Mouse (Mus musculus) forebrain, embryonic 13.5 days (tissue): Measurements from ENCODE around the gene Apobec3. TPM values are rescaled to one million over a fixed set of nuclear protein-coding genes. Genes with fewer than 3 reads are reported as not detected.

Source experiments
- ATAC-seq: fragments of 200-750 bp; cut with Nextera tagmentation; 2 replicates; pipeline ENCODE4 v1.8.0; 2017
- H3K27ac ChIP-seq: fragments of 300-500 bp; sonication (generic); 2 replicates; pipeline ENCODE4 v1.5.1; 2015; ENCODE audit warnings: inconsistent platforms, mild to moderate bottlenecking, moderate library complexity
- H3K27me3 ChIP-seq: fragments of 300-500 bp; sonication (generic); 2 replicates; pipeline ENCODE4 v1.6.1; 2015; ENCODE audit warnings: mild to moderate bottlenecking, inconsistent platforms
- H3K36me3 ChIP-seq: fragments of 300-500 bp; sonication (generic); 2 replicates; pipeline ENCODE4 v1.6.1; 2015; ENCODE audit warnings: mild to moderate bottlenecking, inconsistent platforms; ENCODE audit not compliant: poor library complexity, severe bottlenecking
- H3K4me1 ChIP-seq: fragments of 300-500 bp; sonication (generic); 2 replicates; pipeline ENCODE4 v1.6.1; 2015; ENCODE audit warnings: inconsistent platforms
- H3K4me2 ChIP-seq: fragments of 300-500 bp; sonication (generic); 2 replicates; pipeline ENCODE4 v1.6.1; 2015; ENCODE audit warnings: inconsistent platforms, mild to moderate bottlenecking, moderate library complexity
- H3K4me3 ChIP-seq: fragments of 300-500 bp; sonication (generic); 2 replicates; pipeline ENCODE4 v1.5.1; 2015; ENCODE audit warnings: mild to moderate bottlenecking, inconsistent platforms
- H3K9ac ChIP-seq: fragments of 300-500 bp; sonication (generic); 2 replicates; pipeline ENCODE4 v1.6.1; 2015; ENCODE audit warnings: mild to moderate bottlenecking, inconsistent platforms
- H3K9me3 ChIP-seq: fragments of 300-500 bp; sonication (generic); replicated peaks from 2 replicates; pipeline ENCODE4 v1.6.1; 2016; ENCODE audit warnings: inconsistent platforms
- WGBS: fragments of 180-500 bp; shearing (Covaris S2); methylation state at CpG from one replicate; pipeline ENCODE4 v1.1.7; 2015; 5-methylcytosine and 5-hydroxymethylcytosine counted together
- polyA plus RNA-seq: library from polyadenylated mRNA; unstranded; fragments of >200 nt; fragmentation: Nextera tagmentation; extraction: Ambion mirVana; gene quantifications from 2 replicates; pipeline ENCODE4 v1.2.1, GENCODE M21; 2015

The Apobec3 gene
- polyA plus RNA-seq, 1 experiment from 2014 or later: 6.6 TPM

- no peak overlapping the region for H3K9ac ChIP-seq
- H3K4me3 ChIP-seq: no peak overlapping the region
- 70% methylated on average over 3 of the region's 3 CpGs for WGBS
- no peak overlapping the region for H3K27ac ChIP-seq
- ATAC-seq: no peak
- peaks cover 9% of the 10 kb centered on the region; the same call in 1 of the 2 replicates for H3K27me3 ChIP-seq
- no peak overlapping the region for H3K4me2 ChIP-seq
- no peaks in the 10 kb centered on the region for H3K36me3 ChIP-seq
- no peaks in the 10 kb centered on the region for H3K4me1 ChIP-seq
- H3K9me3 ChIP-seq: no peaks in the 10 kb centered on the region
These were observed 52.1 kb downstream of the Apobec3 start for GRCm38 (mm10) chr15:79943584-79943983.

DNA sequence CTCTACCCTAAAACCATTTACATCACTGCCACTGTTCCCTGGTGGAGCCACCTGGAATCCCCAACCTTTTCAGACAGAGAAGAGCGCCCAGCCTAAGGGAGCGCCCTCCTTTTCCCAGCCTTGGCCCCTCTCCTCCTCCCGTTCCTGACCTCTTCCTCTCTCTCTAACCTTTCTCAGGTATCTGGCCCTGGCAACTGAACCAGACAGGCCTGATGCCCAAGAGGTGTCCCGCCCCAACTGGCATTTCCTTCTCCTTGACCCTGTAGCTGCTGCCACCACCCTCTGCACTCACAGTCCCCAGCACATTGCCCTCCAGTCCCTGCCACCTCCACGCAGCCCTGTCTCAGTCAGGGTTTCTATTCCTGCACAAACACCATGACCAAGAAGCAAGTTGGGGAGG, 53.5 kb downstream of the Apobec3 start:
- peaks cover 9% of the 10 kb centered on the region; the same call in 1 of the 2 replicates for H3K27me3 ChIP-seq
- peaks cover 7% of the 10 kb centered on the region for H3K4me1 ChIP-seq
- H3K9me3 ChIP-seq: no peaks in the 10 kb centered on the region
- H3K4me3 ChIP-seq: no peak overlapping the region
- no peak overlapping the region for H3K27ac ChIP-seq
- no peak for ATAC-seq
- H3K9ac ChIP-seq: no peak overlapping the region
- H3K4me2 ChIP-seq: no peak overlapping the region
- 83% methylated on average over 5 of the region's 5 CpGs for WGBS
- H3K36me3 ChIP-seq: no peaks in the 10 kb centered on the region

DNA sequence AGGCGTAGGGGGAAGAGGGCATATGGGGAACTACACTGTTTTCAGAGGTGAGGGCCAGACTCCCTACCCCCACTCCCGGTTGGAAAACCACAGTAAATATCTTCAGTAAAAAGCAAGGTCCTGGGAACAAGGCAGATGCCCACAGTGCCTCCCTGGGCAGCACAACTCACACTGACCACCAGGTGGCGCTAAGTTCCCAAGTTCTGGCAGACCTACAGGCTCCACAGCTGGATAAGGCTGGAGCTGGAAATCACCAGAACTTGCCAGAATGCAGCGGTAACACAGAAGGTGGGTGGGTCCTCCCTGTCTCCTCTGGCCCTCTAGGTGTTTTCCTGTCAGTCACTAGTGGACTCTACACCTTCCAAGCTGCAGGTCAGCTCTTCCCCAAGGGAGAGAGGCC, 54.6 kb downstream of the Apobec3 start:
- ATAC-seq: peak; percentile 82
- 10% methylated on average over 4 of the region's 4 CpGs for WGBS
- H3K4me2 ChIP-seq: no peak overlapping the region

DNA sequence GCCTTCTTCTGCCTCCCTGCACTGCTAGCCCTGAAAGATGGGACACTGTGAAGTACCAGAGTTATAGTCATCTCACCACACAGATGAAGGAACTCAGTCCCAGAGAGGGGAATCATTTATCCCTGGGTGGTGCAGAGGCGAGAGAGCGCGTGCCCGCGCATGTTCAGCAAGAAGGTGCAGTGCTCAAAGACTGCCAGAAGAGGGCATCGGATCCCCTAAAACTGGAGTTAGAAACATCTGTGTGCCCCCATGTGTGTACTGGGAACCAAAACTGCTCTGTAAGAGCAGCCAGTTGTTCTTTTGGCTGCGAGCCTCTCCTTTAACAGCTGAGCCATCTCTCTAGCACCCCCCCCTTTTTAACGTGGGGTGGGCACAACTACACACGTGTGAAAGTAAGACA, 55.3 kb downstream of the Apobec3 start:
- no peak overlapping the region for H3K9ac ChIP-seq
- no peak overlapping the region for H3K4me3 ChIP-seq
- WGBS: 62% methylated on average over 9 of the region's 9 CpGs
- no peak for ATAC-seq
- H3K27ac ChIP-seq: no peak overlapping the region
- no peak overlapping the region for H3K4me2 ChIP-seq
- H3K9me3 ChIP-seq: no peaks in the 10 kb centered on the region
- peaks cover 9% of the 10 kb centered on the region; the same call in 1 of the 2 replicates for H3K27me3 ChIP-seq
- no peaks in the 10 kb centered on the region for H3K36me3 ChIP-seq
- H3K4me1 ChIP-seq: peaks cover 26% of the 10 kb centered on the region

More for the DNA sequence above, 54.6 kb downstream of the Apobec3 start:
- H3K4me1 ChIP-seq: peaks cover 18% of the 10 kb centered on the region
- H3K9ac ChIP-seq: no peak overlapping the region
- H3K36me3 ChIP-seq: no peaks in the 10 kb centered on the region
- no peak overlapping the region for H3K4me3 ChIP-seq
- peaks cover 9% of the 10 kb centered on the region; the same call in 1 of the 2 replicates for H3K27me3 ChIP-seq
- no peaks in the 10 kb centered on the region for H3K9me3 ChIP-seq
- H3K27ac ChIP-seq: no peak overlapping the region

GRCm38 (mm10) chr15:79947681-79948080, 56.2 kb downstream of the Apobec3 start:
- H3K4me1 ChIP-seq: peaks cover 28% of the 10 kb centered on the region
- H3K27ac ChIP-seq: no peak overlapping the region
- no peak overlapping the region for H3K9ac ChIP-seq
- H3K36me3 ChIP-seq: no peaks in the 10 kb centered on the region
- no peak for ATAC-seq
- no peak overlapping the region for H3K4me2 ChIP-seq
- WGBS: 74% methylated on average over 6 of the region's 6 CpGs
- peaks cover 9% of the 10 kb centered on the region; the same call in 1 of the 2 replicates for H3K27me3 ChIP-seq
- no peaks in the 10 kb centered on the region for H3K9me3 ChIP-seq
- no peak overlapping the region for H3K4me3 ChIP-seq

DNA sequence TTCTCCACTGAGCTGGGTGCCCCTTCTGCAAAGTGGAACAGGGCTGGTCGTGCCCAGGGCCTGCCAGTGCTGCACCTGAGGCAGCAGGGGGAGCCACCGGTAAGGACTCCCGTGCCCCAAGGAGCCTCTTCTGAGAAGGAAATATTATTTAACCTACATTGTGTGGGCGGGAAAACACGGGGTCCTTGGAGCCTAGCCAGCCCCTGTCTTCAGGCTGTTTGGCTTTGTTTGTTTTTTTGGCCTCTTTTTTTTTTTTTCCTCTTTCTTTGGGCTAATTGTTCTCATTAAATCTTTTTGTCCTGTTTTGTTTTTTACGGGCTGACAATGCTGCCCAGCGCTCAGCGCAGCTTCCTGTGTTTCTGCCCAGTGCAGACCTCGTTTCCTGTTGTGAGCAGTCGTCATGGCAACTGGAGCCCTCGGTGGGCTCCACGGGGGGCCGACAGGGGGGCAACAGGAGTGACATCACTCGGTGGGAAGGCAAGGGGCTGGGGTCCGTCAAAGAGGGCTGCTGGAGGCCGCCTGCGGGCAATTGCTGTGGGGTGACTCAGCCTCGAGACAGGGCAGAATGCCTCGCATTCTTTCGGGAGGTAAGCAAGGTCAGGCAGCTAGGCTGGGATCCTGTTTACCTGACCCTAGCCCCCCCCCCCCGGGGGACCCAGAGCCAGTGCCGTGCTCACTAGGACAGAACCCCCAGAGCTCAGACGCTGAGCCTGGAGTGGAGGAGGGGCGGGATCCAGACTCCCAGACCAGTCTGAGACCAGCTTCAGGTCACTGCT, 59.0 kb downstream of the Apobec3 start:
- peak; percentile 66 for ATAC-seq
- Histone ChIP-seq H3K4me1 (peaks cover 28% of the 10 kb centered on the region), H3K27ac (peak overlapping the region; percentile 51; the same call in 1 of the 2 replicates), H3K4me2 (peak overlapping the region; percentile 67), H3K36me3 (no peaks in the 10 kb centered on the region), H3K9ac (peak overlapping the region; percentile 59), H3K27me3 (no peaks in the 10 kb centered on the region; the same call in 1 of the 2 replicates), H3K9me3 (no peaks in the 10 kb centered on the region), H3K4me3 (peak overlapping the region; percentile 35)
- WGBS: 2% methylated on average over 23 of the region's 24 CpGs

GRCm38 (mm10) chr15:79951226-79951625, 59.8 kb downstream of the Apobec3 start:
- H3K4me2 ChIP-seq: peak overlapping the region; percentile 67
- 78% methylated on average over 6 of the region's 6 CpGs for WGBS

DNA sequence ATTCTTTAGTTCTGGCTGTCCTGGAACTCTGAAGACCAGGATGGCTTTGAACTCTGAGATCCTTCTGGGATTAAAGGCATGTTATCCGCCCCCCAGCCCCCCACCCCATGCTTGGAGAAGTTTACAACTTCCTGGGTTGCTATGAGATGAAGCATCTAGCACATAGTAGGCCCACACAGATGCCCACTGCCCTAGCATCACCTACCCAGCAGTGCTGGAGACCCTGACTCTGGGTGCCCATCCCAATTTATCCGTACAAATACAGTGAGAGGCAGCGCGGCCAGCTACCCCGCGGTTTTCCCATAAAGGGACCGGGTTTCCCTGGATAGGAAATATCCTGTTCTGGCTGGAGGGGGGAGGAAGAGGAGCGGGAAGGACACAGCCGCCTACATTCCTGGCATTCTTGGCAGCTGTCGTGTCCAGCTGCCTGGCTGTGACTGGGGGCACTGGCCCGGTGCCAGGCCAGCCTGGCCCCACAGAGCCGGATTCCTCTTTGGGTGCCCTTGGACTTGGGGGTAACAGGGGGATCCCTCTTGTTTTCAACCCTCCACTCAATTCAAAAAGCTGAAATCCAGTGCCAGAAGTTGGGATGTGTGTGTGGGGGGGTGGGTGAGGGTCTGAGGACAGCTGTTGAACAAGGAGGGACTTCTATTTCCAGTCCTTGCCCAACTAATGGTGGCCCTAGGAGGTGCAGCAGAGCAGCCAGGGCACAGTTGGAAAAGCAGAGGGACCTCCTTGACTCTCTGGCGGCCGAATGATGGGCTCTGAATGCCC, 60.5 kb downstream of the Apobec3 start:
- Histone ChIP-seq H3K9ac (no peak overlapping the region), H3K27ac (no peak overlapping the region), H3K4me2 (no peak overlapping the region), H3K36me3 (no peaks in the 10 kb centered on the region), H3K4me3 (no peak overlapping the region), H3K27me3 (no peaks in the 10 kb centered on the region; the same call in 1 of the 2 replicates), H3K4me1 (peaks cover 28% of the 10 kb centered on the region), H3K9me3 (no peaks in the 10 kb centered on the region)
- 51% methylated on average over 14 of the region's 14 CpGs for WGBS
- ATAC-seq: no peak

More at GRCm38 (mm10) chr15:79951226-79951625, 59.8 kb downstream of the Apobec3 start:
- Histone ChIP-seq H3K4me3 (no peak overlapping the region), H3K36me3 (no peaks in the 10 kb centered on the region), H3K9me3 (no peaks in the 10 kb centered on the region), H3K27me3 (no peaks in the 10 kb centered on the region; the same call in 1 of the 2 replicates), H3K27ac (peak overlapping the region; percentile 51; the same call in 1 of the 2 replicates), H3K9ac (peak overlapping the region; percentile 59; the same call in 1 of the 2 replicates), H3K4me1 (peaks cover 28% of the 10 kb centered on the region)
- no peak for ATAC-seq

DNA sequence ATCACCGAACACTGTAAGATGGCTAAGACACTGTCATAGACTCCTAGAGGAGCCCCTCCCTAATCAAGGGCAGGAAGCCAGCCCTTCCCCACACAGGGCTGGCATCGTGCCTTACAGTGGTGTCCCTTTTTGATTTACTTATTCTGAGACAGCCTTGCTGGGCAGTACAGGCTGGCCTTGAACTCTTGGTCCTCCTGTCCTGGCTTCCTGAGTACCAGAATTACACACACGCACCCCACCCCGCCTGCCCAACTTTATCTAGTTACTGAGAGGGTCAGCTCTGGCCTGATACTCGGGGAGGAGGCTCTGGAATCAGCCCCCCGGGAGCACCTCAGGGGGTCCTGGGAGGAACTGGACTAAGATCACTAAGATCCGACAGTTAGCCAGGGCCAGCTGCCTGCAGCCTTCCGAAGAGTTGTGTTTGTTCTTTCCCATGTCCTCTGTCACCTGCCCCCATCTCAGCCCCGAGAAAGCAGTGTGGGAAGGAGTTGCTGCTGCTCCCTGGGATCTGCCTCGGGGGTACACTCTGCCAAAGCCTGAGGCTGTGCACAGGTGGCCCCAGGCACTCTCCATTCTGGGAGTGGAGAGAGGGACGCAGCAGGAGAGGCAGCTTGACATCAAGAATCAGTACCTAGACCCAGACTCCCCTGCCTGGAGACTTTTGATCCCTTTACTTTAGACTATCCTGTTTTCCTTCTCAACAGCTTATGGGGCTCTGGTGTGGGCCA, 61.2 kb downstream of the Apobec3 start:
- no peak overlapping the region for H3K27ac ChIP-seq
- H3K9ac ChIP-seq: no peak overlapping the region
- H3K4me2 ChIP-seq: no peak overlapping the region
- H3K27me3 ChIP-seq: no peaks in the 10 kb centered on the region; the same call in 1 of the 2 replicates
- no peak overlapping the region for H3K4me3 ChIP-seq
- no peak for ATAC-seq
- H3K4me1 ChIP-seq: peaks cover 28% of the 10 kb centered on the region
- H3K9me3 ChIP-seq: no peaks in the 10 kb centered on the region
- H3K36me3 ChIP-seq: no peaks in the 10 kb centered on the region
- WGBS: 57% methylated on average over 11 of the region's 11 CpGs

DNA sequence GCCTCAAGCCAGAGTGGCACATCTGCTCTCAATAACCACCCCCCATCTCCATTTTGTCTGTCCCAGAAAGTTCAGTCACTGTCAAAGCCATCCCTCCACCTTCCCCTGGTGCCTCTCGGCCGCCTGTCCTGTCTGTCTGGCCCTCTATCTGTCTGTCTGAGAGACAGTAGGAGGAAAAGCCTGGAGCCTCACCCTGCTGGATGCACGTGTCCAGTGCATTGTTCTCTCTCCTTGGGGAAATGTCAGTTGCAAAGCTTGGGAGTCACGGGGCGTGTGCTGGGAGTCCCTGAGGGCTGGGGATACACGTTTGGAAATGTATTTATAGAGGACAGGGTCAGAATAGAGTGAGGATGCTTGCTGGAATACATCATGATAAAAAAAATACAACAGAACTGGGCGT, 62.0 kb downstream of the Apobec3 start:
- no peak overlapping the region for H3K4me2 ChIP-seq
- no peak overlapping the region for H3K9ac ChIP-seq
- no peak for ATAC-seq
- no peak overlapping the region for H3K4me3 ChIP-seq
- H3K9me3 ChIP-seq: no peaks in the 10 kb centered on the region
- 73% methylated on average over 7 of the region's 7 CpGs for WGBS
- H3K4me1 ChIP-seq: peaks cover 28% of the 10 kb centered on the region
- no peaks in the 10 kb centered on the region; the same call in 1 of the 2 replicates for H3K27me3 ChIP-seq
- H3K36me3 ChIP-seq: no peaks in the 10 kb centered on the region
- H3K27ac ChIP-seq: no peak overlapping the region

GRCm38 (mm10) chr15:79956559-79956958, 65.1 kb downstream of the Apobec3 start:
- no peaks in the 10 kb centered on the region; the same call in 1 of the 2 replicates for H3K27me3 ChIP-seq
- no peak overlapping the region for H3K4me2 ChIP-seq
- H3K27ac ChIP-seq: no peak overlapping the region
- no peak for ATAC-seq
- H3K36me3 ChIP-seq: no peaks in the 10 kb centered on the region
- 88% methylated on average over 8 of the region's 8 CpGs for WGBS
- peaks cover 5% of the 10 kb centered on the region for H3K4me1 ChIP-seq
- no peak overlapping the region for H3K4me3 ChIP-seq
- H3K9ac ChIP-seq: no peak overlapping the region
- H3K9me3 ChIP-seq: no peaks in the 10 kb centered on the region
